Mouse (Mus musculus) lung, embryonic 14.5 days (tissue): ENCODE data around the gene Apobec4. TPM values are rescaled to one million over a fixed set of nuclear protein-coding genes. Genes with fewer than 3 reads are reported as not detected.

Source experiments
- ATAC-seq: fragments of 200-750 bp; cut with Nextera tagmentation; 2 replicates; pipeline ENCODE4 v1.8.0; 2017; ENCODE audit warnings: mild to moderate bottlenecking, moderate TSS enrichment, moderate library complexity; ENCODE audit not compliant: insufficient read depth
- DNase-seq: peaks from one replicate; pipeline ENCODE4 v3.0.0-alpha.2; 2015
- H3K27ac ChIP-seq: fragments of 300-500 bp; sonication (generic); 2 replicates; pipeline ENCODE4 v1.5.1; 2014; ENCODE audit warnings: low read depth, mild to moderate bottlenecking, moderate library complexity
- H3K27me3 ChIP-seq: fragments of 300-500 bp; sonication (generic); 2 replicates; pipeline ENCODE4 v1.6.1; 2014; ENCODE audit warnings: low read length, control low read depth; ENCODE audit not compliant: insufficient read depth
- H3K36me3 ChIP-seq: fragments of 300-500 bp; sonication (generic); 2 replicates; pipeline ENCODE4 v1.6.1; 2014; ENCODE audit warnings: control low read depth; ENCODE audit not compliant: insufficient read depth
- H3K4me1 ChIP-seq: fragments of 300-500 bp; sonication (generic); 2 replicates; pipeline ENCODE4 v1.6.1; 2014; ENCODE audit warnings: antibody characterized with exemption, control low read depth; ENCODE audit not compliant: insufficient read depth
- H3K4me2 ChIP-seq: fragments of 300-500 bp; sonication (generic); 2 replicates; pipeline ENCODE4 v1.6.1; 2014; ENCODE audit warnings: mild to moderate bottlenecking
- H3K4me3 ChIP-seq: fragments of 300-500 bp; sonication (generic); 2 replicates; pipeline ENCODE4 v1.5.1; 2014; ENCODE audit warnings: low read depth, low read length
- H3K9ac ChIP-seq: fragments of 300-500 bp; sonication (generic); 2 replicates; pipeline ENCODE4 v1.6.1; 2014
- H3K9me3 ChIP-seq: fragments of 300-500 bp; sonication (generic); 2 replicates; pipeline ENCODE4 v1.6.1; 2016; ENCODE audit warnings: low read depth, low read length, control low read depth
- CTCF ChIP-seq: IDR thresholded peaks from 2 replicates; pipeline ENCODE4 v1.5.1; 2016; ENCODE audit warnings: antibody characterized with exemption, low read depth
- WGBS: fragments of 180-500 bp; shearing (Covaris S2); extraction: QIAGEN DNeasy Blood & Tissue Kit; methylation state at CpG from one replicate; pipeline ENCODE4 v1.1.7; 2014; 5-methylcytosine and 5-hydroxymethylcytosine counted together
- polyA plus RNA-seq: library from polyadenylated mRNA; unstranded; fragments of >200 nt; fragmentation: Nextera tagmentation; extraction: Ambion mirVana; gene quantifications from 2 replicates; pipeline ENCODE4 v1.2.1, GENCODE M21; 2014

Apobec4 gene
- polyA plus RNA-seq, 1 experiment from 2014 or later: not detected

GRCm38 (mm10) chr1:152800633-152801176 is 50.4 kb downstream of the Apobec4 start:
- H3K27ac ChIP-seq: no peak overlapping the region
- TF ChIP-seq CTCF: no peak
- ATAC-seq: no peak
- no peaks in the 10 kb centered on the region for H3K27me3 ChIP-seq
- H3K4me2 ChIP-seq: no peak overlapping the region
- WGBS: 79% methylated on average over 13 of the region's 13 CpGs
- no peaks in the 10 kb centered on the region for H3K36me3 ChIP-seq
- DNase-seq: no peak
- no peak overlapping the region for H3K9ac ChIP-seq
- H3K9me3 ChIP-seq: no peaks in the 10 kb centered on the region
- no peak overlapping the region for H3K4me3 ChIP-seq
- H3K4me1 ChIP-seq: 0 out of 2 replicates have a peak, but pooled peaks cover 3% of the 10 kb centered on the region

GRCm38 (mm10) chr1:152804907-152805306 is 54.6 kb downstream of the Apobec4 start:
- Histone ChIP-seq H3K9me3 (no peaks in the 10 kb centered on the region), H3K27me3 (no peaks in the 10 kb centered on the region), H3K9ac (no peak overlapping the region), H3K36me3 (no peaks in the 10 kb centered on the region), H3K27ac (no peak overlapping the region), H3K4me3 (no peak overlapping the region), H3K4me2 (no peak overlapping the region), H3K4me1 (0 out of 2 replicates have a peak, but pooled peaks cover under 1% of the 10 kb centered on the region)
- TF ChIP-seq CTCF: no peak
- WGBS: 72% methylated on average over 6 of the region's 6 CpGs
- DNase-seq (no peak), ATAC-seq (no peak)

Other genes starting within 250 kb of the Apobec4 start
- 46.7 and 54.5 TPM in 2 replicates for gene Rgl1, start 15.8 kb downstream of the Apobec4 start, polyA plus RNA-seq
- gene Arpc5, start 16.0 kb downstream of the Apobec4 start, polyA plus RNA-seq: 253 and 271 TPM in 2 replicates
- 4.7 and 5.4 TPM in 2 replicates for gene Ncf2, start 49.6 kb downstream of the Apobec4 start, polyA plus RNA-seq
- gene Smg7, start 152.1 kb downstream of the Apobec4 start, polyA plus RNA-seq: 40.9 and 44.1 TPM in 2 replicates
- gene Nmnat2, start 204.4 kb downstream of the Apobec4 start, polyA plus RNA-seq: 3.6 and 4.1 TPM in 2 replicates